Mouse (Mus musculus) neural tube, embryonic 15.5 days (tissue): ENCODE results near the gene Gcn1l1. TPM values are rescaled to one million over a fixed set of nuclear protein-coding genes. Genes with fewer than 3 reads are reported as not detected.

ENCODE experiments used
- ATAC-seq: fragments of 200-750 bp; cut with Nextera tagmentation; 2 replicates; pipeline ENCODE4 v1.8.0; 2017; ENCODE audit warnings: mild to moderate bottlenecking, moderate TSS enrichment, moderate library complexity; ENCODE audit not compliant: low FRiP score
- H3K27ac ChIP-seq: fragments of 300-500 bp; sonication (generic); replicated peaks from 2 replicates; pipeline ENCODE4 v1.5.1; 2015; ENCODE audit warnings: mild to moderate bottlenecking, inconsistent platforms
- H3K27me3 ChIP-seq: fragments of 300-500 bp; sonication (generic); replicated peaks from 2 replicates; pipeline ENCODE4 v1.6.1; 2015; ENCODE audit warnings: inconsistent platforms
- H3K36me3 ChIP-seq: fragments of 300-500 bp; sonication (generic); 2 replicates; pipeline ENCODE4 v1.6.1; 2015; ENCODE audit warnings: inconsistent platforms
- H3K4me1 ChIP-seq: fragments of 300-500 bp; sonication (generic); 2 replicates; pipeline ENCODE4 v1.6.1; 2015; ENCODE audit warnings: inconsistent platforms
- H3K4me2 ChIP-seq: fragments of 300-500 bp; sonication (generic); 2 replicates; pipeline ENCODE4 v1.6.1; 2015; ENCODE audit warnings: inconsistent platforms, mild to moderate bottlenecking, moderate library complexity
- H3K4me3 ChIP-seq: fragments of 300-500 bp; sonication (generic); replicated peaks from 2 replicates; pipeline ENCODE4 v1.5.1; 2015; ENCODE audit warnings: mild to moderate bottlenecking, inconsistent platforms
- H3K9ac ChIP-seq: fragments of 300-500 bp; sonication (generic); replicated peaks from 2 replicates; pipeline ENCODE4 v1.6.1; 2015; ENCODE audit warnings: mild to moderate bottlenecking, inconsistent platforms
- H3K9me3 ChIP-seq: fragments of 300-500 bp; sonication (generic); replicated peaks from 2 replicates; pipeline ENCODE4 v1.6.1; 2016; ENCODE audit warnings: inconsistent platforms
- WGBS: fragments of 180-500 bp; shearing (Covaris S2); methylation state at CpG from one replicate; pipeline ENCODE4 v1.1.7; 2015; ENCODE audit warnings: mixed read lengths; 5-methylcytosine and 5-hydroxymethylcytosine counted together
- microRNA-seq: library from miRNA; unstranded; fragments of <30 nt; microRNA quantifications from one replicate; pipeline ENCODE4, GENCODE M21; 2017
- polyA plus RNA-seq: library from polyadenylated mRNA; unstranded; fragments of >200 nt; fragmentation: Nextera tagmentation; extraction: Ambion mirVana; gene quantifications from 2 replicates; pipeline ENCODE4 v1.2.1, GENCODE M21; 2015

Gcn1l1 gene
- polyA plus RNA-seq, 1 experiment from 2014 or later, result 35.7 TPM

DNA sequence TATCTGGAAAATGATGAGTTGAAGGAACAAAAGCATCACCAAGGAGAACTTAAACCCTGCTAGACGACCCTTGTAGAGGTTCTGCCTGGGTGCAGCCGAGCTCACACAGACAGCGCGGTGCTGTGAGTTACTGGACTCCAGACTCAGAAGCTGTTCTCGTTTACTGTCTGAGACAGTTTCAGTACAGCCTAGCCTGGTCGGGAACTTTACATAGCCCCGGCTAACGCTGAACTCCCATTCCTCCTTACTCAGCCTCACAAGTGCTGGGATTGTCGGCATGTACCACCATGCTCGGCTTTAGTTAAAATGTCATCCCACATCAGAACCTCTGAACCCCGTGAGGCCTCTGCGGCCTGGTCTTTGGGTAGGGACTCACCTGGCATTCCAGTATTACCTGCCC lies 103.9 kb downstream of the Gcn1l1 start:
- Histone ChIP-seq H3K27ac (no peak overlapping the region), H3K4me2 (no peak overlapping the region), H3K4me1 (peaks cover 4% of the 10 kb centered on the region; the same call in 1 of the 2 replicates), H3K9me3 (no peaks in the 10 kb centered on the region), H3K4me3 (no peak overlapping the region), H3K36me3 (peaks cover 18% of the 10 kb centered on the region), H3K27me3 (no peaks in the 10 kb centered on the region), H3K9ac (no peak overlapping the region)
- ATAC-seq, result no peak
- 86% methylated on average over 12 of the region's 12 CpGs for WGBS

DNA sequence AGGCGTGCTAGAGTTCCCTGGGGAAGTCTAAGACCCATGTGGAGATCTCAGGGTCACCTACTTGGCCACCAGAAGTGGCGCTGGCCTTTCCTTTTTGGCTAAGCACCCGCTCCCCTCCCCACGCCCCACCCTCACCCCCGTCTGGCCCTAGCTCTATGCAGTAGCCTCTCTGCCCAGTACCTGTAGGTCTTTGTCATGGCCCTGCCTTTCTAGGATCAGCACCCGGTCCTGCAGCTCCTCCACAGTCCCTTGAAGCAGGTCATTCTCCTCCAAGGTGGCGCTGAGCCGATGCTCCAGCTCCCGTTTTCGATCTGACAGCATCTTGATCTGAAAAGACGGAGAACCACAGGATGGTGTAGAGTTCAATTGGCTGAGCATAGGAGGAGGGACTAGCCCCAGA lies 104.9 kb downstream of the Gcn1l1 start:
- peaks cover 4% of the 10 kb centered on the region; the same call in 1 of the 2 replicates for H3K4me1 ChIP-seq
- H3K4me2 ChIP-seq, result no peak overlapping the region
- WGBS, result 90% methylated on average over 11 of the region's 11 CpGs
- ATAC-seq, result no peak
- H3K36me3 ChIP-seq, result peaks cover 18% of the 10 kb centered on the region
- no peak overlapping the region for H3K4me3 ChIP-seq
- H3K9me3 ChIP-seq, result no peaks in the 10 kb centered on the region
- H3K27ac ChIP-seq, result no peak overlapping the region
- H3K27me3 ChIP-seq, result no peaks in the 10 kb centered on the region
- H3K9ac ChIP-seq, result no peak overlapping the region

DNA sequence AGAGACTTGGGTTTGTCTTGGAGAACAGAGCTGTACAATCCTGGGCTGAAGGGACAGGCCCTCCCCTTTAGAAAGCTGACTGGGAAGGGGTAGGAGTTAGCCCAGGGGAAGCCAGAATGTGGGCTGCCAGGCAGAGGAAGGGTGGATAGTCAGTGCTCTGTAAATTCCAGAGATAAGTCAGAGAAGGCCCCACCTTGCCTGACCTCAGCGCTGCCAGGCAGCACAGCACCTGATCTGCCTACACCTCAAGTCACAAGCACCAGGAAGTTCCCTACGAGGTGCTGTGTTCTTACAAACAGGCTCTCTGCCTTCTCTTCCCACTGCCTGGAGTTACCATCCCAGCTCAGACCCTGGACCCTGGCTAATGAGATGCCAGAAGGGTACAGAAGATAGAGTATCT lies 105.4 kb downstream of the Gcn1l1 start:
- 87% methylated on average over 2 of the region's 2 CpGs for WGBS
- no peak overlapping the region for H3K27ac ChIP-seq
- H3K4me1 ChIP-seq, result peaks cover 4% of the 10 kb centered on the region; the same call in 1 of the 2 replicates
- no peak overlapping the region for H3K4me2 ChIP-seq
- H3K9me3 ChIP-seq, result no peaks in the 10 kb centered on the region
- no peaks in the 10 kb centered on the region for H3K27me3 ChIP-seq
- no peak overlapping the region for H3K9ac ChIP-seq
- H3K4me3 ChIP-seq, result no peak overlapping the region
- peaks cover 14% of the 10 kb centered on the region for H3K36me3 ChIP-seq
- ATAC-seq, result no peak

DNA sequence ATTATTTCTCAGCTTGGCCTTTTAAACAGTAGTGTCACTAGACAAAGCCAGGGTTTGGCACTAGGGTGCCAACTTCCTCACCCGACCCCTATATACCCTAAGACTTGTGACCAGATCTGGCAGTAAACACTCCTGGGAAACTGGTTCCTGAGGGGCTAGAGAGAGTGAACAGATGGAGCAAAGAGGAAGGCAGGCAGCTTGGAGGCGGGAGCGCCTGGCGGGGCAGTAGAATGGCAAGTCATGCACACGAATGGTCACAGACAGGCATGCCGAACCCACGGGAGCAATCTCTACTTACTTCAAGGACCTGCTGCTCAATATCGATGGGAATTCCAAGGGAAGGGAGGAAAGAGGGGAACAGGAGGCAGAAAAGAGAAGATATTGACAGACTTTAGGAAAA lies 106.8 kb downstream of the Gcn1l1 start:
- no peak overlapping the region for H3K27ac ChIP-seq
- H3K4me3 ChIP-seq, result no peak overlapping the region
- ATAC-seq, result no peak
- no peak overlapping the region for H3K4me2 ChIP-seq
- no peaks in the 10 kb centered on the region for H3K9me3 ChIP-seq
- 67% methylated on average over 8 of the region's 8 CpGs for WGBS
- no peak overlapping the region for H3K9ac ChIP-seq
- H3K27me3 ChIP-seq, result no peaks in the 10 kb centered on the region
- H3K36me3 ChIP-seq, result peaks cover 13% of the 10 kb centered on the region
- no peaks in the 10 kb centered on the region for H3K4me1 ChIP-seq

Small RNA genes within 50 kb of the gene (microRNA-seq; reads per million reads assigned to microRNA genes)
- gene Mir7029, result 0.52 reads per million
- gene Mir7030, result not detected

Other genes starting within 250 kb of the Gcn1l1 start
- gene Srsf9, start 238.1 kb upstream of the Gcn1l1 start, polyA plus RNA-seq, result 138 and 154 TPM in 2 replicates
- 32.2 and 37.0 TPM in 2 replicates for gene Gatc, start 224.1 kb upstream of the Gcn1l1 start, polyA plus RNA-seq
- gene Triap1, start 224.0 kb upstream of the Gcn1l1 start, polyA plus RNA-seq, result 56.1 and 56.8 TPM in 2 replicates
- 1,223 and 1,358 TPM in 2 replicates for gene Cox6a1, start 216.3 kb upstream of the Gcn1l1 start, polyA plus RNA-seq
- gene Msi1, start 135.7 kb upstream of the Gcn1l1 start, polyA plus RNA-seq, result 29.4 and 37.9 TPM in 2 replicates
- 0.81 and 1.1 TPM in 2 replicates for gene Pla2g1b, start 99.0 kb upstream of the Gcn1l1 start, polyA plus RNA-seq
- 31.0 and 37.1 TPM in 2 replicates for gene Sirt4, start 80.5 kb upstream of the Gcn1l1 start, polyA plus RNA-seq
- gene Pxn, start 58.6 kb upstream of the Gcn1l1 start, polyA plus RNA-seq, result 21.3 and 28.2 TPM in 2 replicates
- gene Rplp0, start 5.8 kb upstream of the Gcn1l1 start, polyA plus RNA-seq, result 785 and 1,036 TPM in 2 replicates
- gene Rab35, start 66.7 kb downstream of the Gcn1l1 start, polyA plus RNA-seq, result 20.8 and 21.1 TPM in 2 replicates
- 35.0 and 44.0 TPM in 2 replicates for gene Bicdl1, start 166.4 kb downstream of the Gcn1l1 start, polyA plus RNA-seq